Mouse (Mus musculus): ENCODE measurements at regions not wholly inside any gene's neighbourhood (a gene's known extent, or its start where the extent isn't known, plus 50 kb on each side); places are given as distances from the start of the nearest gene placed in this dataset.
A peak's percentile ranks its signal among the peaks of the same experiment; 100 is the strongest.

DNA sequence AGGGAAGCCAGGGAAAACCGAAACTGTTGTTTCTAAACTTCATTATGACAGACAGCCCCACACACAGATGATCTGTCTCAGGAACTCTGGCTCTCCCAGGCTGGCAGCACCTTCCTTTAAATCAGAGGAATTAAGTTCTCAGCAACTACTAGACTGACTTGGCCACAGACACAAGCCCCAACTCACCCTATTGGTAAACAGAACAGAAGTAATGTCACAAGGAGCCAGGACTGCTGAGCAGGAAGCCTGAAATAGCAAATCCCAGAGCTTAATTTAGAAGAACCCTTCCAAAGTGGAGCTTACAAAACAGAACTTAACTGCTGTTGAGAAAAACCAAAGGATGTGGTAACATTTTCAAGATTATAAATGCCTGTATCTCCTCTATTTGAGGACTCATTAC, 174.8 kb downstream of the Nfkbiz start:
- Histone ChIP-seq H3K9ac (ENCODE audit: low read depth, low read length) (no peak overlapping the region), H3K36me3 (ENCODE audit: control insufficient read depth, insufficient read depth, low read length) (no peaks in the 10 kb centered on the region), H3K79me2 (ENCODE audit: control insufficient read depth, insufficient read depth, low read length) (no peaks in the 10 kb centered on the region), H3K27me3 (ENCODE audit: control insufficient read depth, insufficient read depth, low read length) (no peaks in the 10 kb centered on the region), H3K4me3 (ENCODE audit: insufficient read depth, low read depth, low read length) (no peak overlapping the region), H3K4me1 (ENCODE audit: control insufficient read depth, insufficient read depth, low read length) (no peaks in the 10 kb centered on the region), H3K27ac (replicated peaks; ENCODE audit: insufficient read depth, low read depth, low read length) (no peak overlapping the region)
- WGBS: 91% methylated on average over 1 of the region's 1 CpGs
- TF ChIP-seq POLR2A (IDR thresholded peaks at IDR 0.05; ENCODE audit: extremely low read depth, insufficient read depth, low read length): no peak
- TF ChIP-seq CTCF (IDR thresholded peaks at IDR 0.05; ENCODE audit: low read depth, low read length): no peak
- DNase-seq (ENCODE audit: extremely low read depth, low read depth, low spot score): peak; percentile 22

GRCm38 (mm10) chr16:55636667-55637450, 201.8 kb downstream of the Nfkbiz start:
- no peaks in the 10 kb centered on the region for H3K79me2 ChIP-seq (ENCODE audit: control insufficient read depth, insufficient read depth, low read length)
- no peak overlapping the region for H3K4me3 ChIP-seq (ENCODE audit: insufficient read depth, low read depth, low read length)
- H3K27me3 ChIP-seq (ENCODE audit: control insufficient read depth, insufficient read depth, low read length): no peaks in the 10 kb centered on the region
- no peaks in the 10 kb centered on the region for H3K4me1 ChIP-seq (ENCODE audit: control insufficient read depth, insufficient read depth, low read length)
- no peaks in the 10 kb centered on the region for H3K36me3 ChIP-seq (ENCODE audit: control insufficient read depth, insufficient read depth, low read length)
- DNase-seq (ENCODE audit: extremely low read depth, low read depth, low spot score): peak; percentile 15
- H3K27ac ChIP-seq (replicated peaks; ENCODE audit: insufficient read depth, low read depth, low read length): no peak overlapping the region
- H3K9ac ChIP-seq (ENCODE audit: low read depth, low read length): no peak overlapping the region
- TF ChIP-seq CTCF (IDR thresholded peaks at IDR 0.05; ENCODE audit: low read depth, low read length) (no peak), POLR2A (IDR thresholded peaks at IDR 0.05; ENCODE audit: extremely low read depth, insufficient read depth, low read length) (no peak)
- 53% methylated on average over 3 of the region's 3 CpGs for WGBS

DNA sequence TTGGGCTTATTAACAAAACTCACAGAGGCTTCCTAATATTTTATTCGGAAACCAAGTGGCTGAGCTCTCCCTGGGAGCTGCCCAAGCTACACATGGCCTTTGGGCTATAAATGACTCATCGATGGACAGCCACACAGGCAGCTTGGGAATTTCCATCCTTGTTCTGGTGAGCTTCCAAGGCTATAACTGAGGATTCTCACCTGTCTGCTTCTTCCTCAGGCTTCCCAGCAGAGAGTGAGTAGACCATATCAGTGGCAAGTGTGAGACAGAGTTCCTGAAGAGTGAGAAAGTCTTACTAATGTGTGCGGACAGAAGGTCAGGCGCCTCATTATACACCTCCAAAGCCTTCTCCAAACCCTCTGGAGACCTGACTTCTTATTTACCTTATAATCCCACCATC, 202.5 kb downstream of the Nfkbiz start:
- no peak overlapping the region for H3K9ac ChIP-seq (ENCODE audit: low read depth, low read length)
- no peaks in the 10 kb centered on the region for H3K79me2 ChIP-seq (ENCODE audit: control insufficient read depth, insufficient read depth, low read length)
- H3K36me3 ChIP-seq (ENCODE audit: control insufficient read depth, insufficient read depth, low read length): no peaks in the 10 kb centered on the region
- H3K27ac ChIP-seq (replicated peaks; ENCODE audit: insufficient read depth, low read depth, low read length): no peak overlapping the region
- no peaks in the 10 kb centered on the region for H3K4me1 ChIP-seq (ENCODE audit: control insufficient read depth, insufficient read depth, low read length)
- no peaks in the 10 kb centered on the region for H3K27me3 ChIP-seq (ENCODE audit: control insufficient read depth, insufficient read depth, low read length)
- no peak for DNase-seq (ENCODE audit: extremely low read depth, low read depth, low spot score)
- H3K4me3 ChIP-seq (ENCODE audit: insufficient read depth, low read depth, low read length): no peak overlapping the region
- 87% methylated on average over 4 of the region's 4 CpGs for WGBS
- TF ChIP-seq POLR2A (IDR thresholded peaks at IDR 0.05; ENCODE audit: extremely low read depth, insufficient read depth, low read length) (no peak), CTCF (IDR thresholded peaks at IDR 0.05; ENCODE audit: low read depth, low read length) (no peak)

DNA sequence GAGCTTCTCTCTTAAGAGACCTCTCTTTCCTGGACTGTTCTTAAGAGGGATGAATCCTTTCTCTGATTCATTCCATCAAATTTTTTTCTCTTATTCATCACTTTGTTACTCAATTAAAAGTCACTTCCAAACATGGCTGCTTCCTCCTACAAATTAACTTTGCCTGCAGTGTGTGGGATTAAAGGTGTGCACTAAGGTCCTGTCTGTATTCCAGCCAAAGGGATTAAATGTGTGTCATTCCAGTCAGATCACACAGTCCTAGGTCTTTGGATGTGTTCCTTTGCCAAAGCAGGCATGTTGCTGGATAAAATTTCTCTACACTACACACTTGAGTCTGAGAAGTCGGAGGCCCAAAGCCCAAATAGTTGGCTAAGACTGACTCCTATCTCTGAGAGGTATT, 204.0 kb downstream of the Nfkbiz start:
- Histone ChIP-seq H3K27me3 (ENCODE audit: control insufficient read depth, insufficient read depth, low read length) (no peaks in the 10 kb centered on the region), H3K9ac (ENCODE audit: low read depth, low read length) (no peak overlapping the region), H3K4me1 (ENCODE audit: control insufficient read depth, insufficient read depth, low read length) (no peaks in the 10 kb centered on the region), H3K4me3 (ENCODE audit: insufficient read depth, low read depth, low read length) (no peak overlapping the region), H3K79me2 (ENCODE audit: control insufficient read depth, insufficient read depth, low read length) (no peaks in the 10 kb centered on the region), H3K27ac (replicated peaks; ENCODE audit: insufficient read depth, low read depth, low read length) (no peak overlapping the region), H3K36me3 (ENCODE audit: control insufficient read depth, insufficient read depth, low read length) (no peaks in the 10 kb centered on the region)
- WGBS: 78% methylated on average over 1 of the region's 1 CpGs
- TF ChIP-seq CTCF (IDR thresholded peaks at IDR 0.05; ENCODE audit: low read depth, low read length) (no peak), POLR2A (IDR thresholded peaks at IDR 0.05; ENCODE audit: extremely low read depth, insufficient read depth, low read length) (no peak)
- no peak for DNase-seq (ENCODE audit: extremely low read depth, low read depth, low spot score)

- H3K36me3 ChIP-seq (ENCODE audit: control insufficient read depth, insufficient read depth, low read length): no peaks in the 10 kb centered on the region
- no peak for DNase-seq (ENCODE audit: extremely low read depth, low read depth, low spot score)
These were observed 206.5 kb downstream of the Nfkbiz start for GRCm38 (mm10) chr16:55632220-55632619.

GRCm38 (mm10) chr16:55631637-55632036, 207.1 kb downstream of the Nfkbiz start:
- WGBS: 72% methylated on average over 2 of the region's 2 CpGs
- no peak for DNase-seq (ENCODE audit: extremely low read depth, low read depth, low spot score)
- Histone ChIP-seq H3K27me3 (ENCODE audit: control insufficient read depth, insufficient read depth, low read length) (no peaks in the 10 kb centered on the region), H3K36me3 (ENCODE audit: control insufficient read depth, insufficient read depth, low read length) (no peaks in the 10 kb centered on the region), H3K27ac (replicated peaks; ENCODE audit: insufficient read depth, low read depth, low read length) (no peak overlapping the region), H3K4me1 (ENCODE audit: control insufficient read depth, insufficient read depth, low read length) (no peaks in the 10 kb centered on the region), H3K79me2 (ENCODE audit: control insufficient read depth, insufficient read depth, low read length) (no peaks in the 10 kb centered on the region), H3K9ac (ENCODE audit: low read depth, low read length) (no peak overlapping the region), H3K4me3 (ENCODE audit: insufficient read depth, low read depth, low read length) (no peak overlapping the region)
- TF ChIP-seq POLR2A (IDR thresholded peaks at IDR 0.05; ENCODE audit: extremely low read depth, insufficient read depth, low read length): no peak
- no peak for TF ChIP-seq CTCF (IDR thresholded peaks at IDR 0.05; ENCODE audit: low read depth, low read length)

More at GRCm38 (mm10) chr16:55632220-55632619, 206.5 kb downstream of the Nfkbiz start:
- H3K79me2 ChIP-seq (ENCODE audit: control insufficient read depth, insufficient read depth, low read length): no peaks in the 10 kb centered on the region
- no peaks in the 10 kb centered on the region for H3K4me1 ChIP-seq (ENCODE audit: control insufficient read depth, insufficient read depth, low read length)
- TF ChIP-seq CTCF (IDR thresholded peaks at IDR 0.05; ENCODE audit: low read depth, low read length) (no peak), POLR2A (IDR thresholded peaks at IDR 0.05; ENCODE audit: extremely low read depth, insufficient read depth, low read length) (no peak)
- H3K9ac ChIP-seq (ENCODE audit: low read depth, low read length): no peak overlapping the region
- no peak overlapping the region for H3K27ac ChIP-seq (replicated peaks; ENCODE audit: insufficient read depth, low read depth, low read length)
- WGBS: 67% methylated on average over 3 of the region's 3 CpGs
- no peak overlapping the region for H3K4me3 ChIP-seq (ENCODE audit: insufficient read depth, low read depth, low read length)
- no peaks in the 10 kb centered on the region for H3K27me3 ChIP-seq (ENCODE audit: control insufficient read depth, insufficient read depth, low read length)
